Mouse (Mus musculus): ENCODE results near the gene Pan3. TPM values are rescaled to one million over a fixed set of nuclear protein-coding genes. Genes with fewer than 3 reads are reported as not detected.
A peak's percentile ranks its signal among the peaks of the same experiment; 100 is the strongest.
"Not testable (repeated sequence)": the region's sequence is repeated elsewhere in the genome, so short reads cannot be mapped to it uniquely, and the experiment has no call there.

The Pan3 gene
- total RNA-seq, 2 experiments from 2014 or later, result 198 to 209 TPM

DNA sequence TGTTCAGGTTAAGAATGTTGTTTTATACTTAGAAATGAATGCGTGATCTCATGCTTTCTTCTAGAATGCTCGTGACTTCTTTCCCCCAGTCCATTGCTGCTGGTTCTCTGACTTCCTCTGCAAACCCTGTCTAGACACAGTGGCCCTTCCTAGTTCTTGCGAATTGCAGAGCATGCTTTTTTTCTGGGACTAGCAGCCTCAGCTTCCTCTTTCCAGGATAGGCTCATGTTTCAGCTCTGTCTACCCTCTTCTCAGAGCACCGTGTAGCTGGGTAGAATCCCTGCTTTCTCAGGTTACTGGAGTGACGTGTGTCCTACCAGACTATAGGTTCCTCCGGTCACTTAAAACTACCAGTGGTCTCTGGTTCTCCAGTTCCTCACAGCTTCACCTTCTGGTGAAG, 112.3 kb downstream of the Pan3 start:
- peak; percentile 71 for ATAC-seq (replicated peaks; ENCODE audit: poor library complexity, severe bottlenecking)

DNA sequence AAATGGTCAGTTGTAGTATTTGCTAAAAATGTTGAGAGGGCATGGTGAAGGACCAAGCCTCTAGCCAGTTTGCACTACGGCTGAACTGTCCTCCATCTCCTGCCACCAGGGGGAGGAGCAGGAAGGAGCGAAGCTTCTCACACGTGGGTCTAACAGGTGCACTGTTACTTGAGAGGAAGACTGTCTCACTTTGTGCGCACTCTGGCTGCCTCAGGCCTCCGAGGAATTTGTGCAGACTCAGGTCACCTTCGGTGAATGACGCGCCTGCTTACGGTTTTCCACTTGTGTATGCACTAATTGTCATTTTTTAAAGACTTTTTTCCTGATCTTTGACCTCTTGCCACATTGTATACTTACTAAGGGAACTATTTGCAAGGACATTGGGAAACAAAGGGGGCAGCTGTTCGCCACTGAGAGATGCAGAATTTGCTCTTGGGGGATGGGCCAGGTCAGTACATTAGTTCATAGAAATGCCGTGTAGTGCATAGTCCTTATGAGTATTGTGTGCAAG, 115.8 kb downstream of the Pan3 start:
- ATAC-seq (replicated peaks; ENCODE audit: poor library complexity, severe bottlenecking), result 0 out of 2 replicates have a peak, but pooled peaks have one; percentile 44

DNA sequence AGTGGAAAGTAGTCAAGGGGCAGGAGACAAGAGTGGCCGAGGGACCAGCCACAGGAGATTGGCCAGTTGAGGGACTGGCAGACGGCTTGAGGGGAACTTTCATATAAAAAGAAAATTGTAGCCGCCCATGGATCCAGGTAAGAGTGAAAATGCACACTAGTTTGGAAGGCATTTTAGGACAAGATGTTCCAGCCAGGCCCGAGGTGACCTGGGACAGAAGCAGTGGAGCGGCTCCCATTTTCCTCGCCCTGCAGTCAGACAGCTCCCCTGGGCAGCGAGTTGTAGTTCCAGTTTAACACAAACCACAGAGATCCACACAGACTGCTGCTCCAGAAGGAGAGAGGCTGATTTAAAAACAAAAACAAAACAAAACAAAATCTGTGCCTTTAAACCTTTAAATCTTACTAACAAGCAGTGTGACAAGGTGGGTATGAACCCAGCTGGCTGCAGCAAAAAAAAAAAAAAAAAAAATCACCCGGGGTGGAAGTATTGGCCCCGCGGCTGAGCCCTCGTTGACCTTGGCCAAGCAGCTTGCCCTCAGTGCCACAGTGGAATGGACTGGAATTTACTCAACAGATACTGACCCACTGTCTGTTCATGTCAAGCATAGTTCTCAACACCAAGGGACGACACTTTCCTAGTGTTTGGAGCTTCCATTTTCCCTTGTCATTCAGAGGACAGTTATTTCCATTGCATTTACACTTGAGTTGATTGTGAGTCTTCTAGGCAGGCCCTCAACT, 119.2 kb downstream of the Pan3 start:
- ATAC-seq (replicated peaks; ENCODE audit: poor library complexity, severe bottlenecking), result no peak

DNA sequence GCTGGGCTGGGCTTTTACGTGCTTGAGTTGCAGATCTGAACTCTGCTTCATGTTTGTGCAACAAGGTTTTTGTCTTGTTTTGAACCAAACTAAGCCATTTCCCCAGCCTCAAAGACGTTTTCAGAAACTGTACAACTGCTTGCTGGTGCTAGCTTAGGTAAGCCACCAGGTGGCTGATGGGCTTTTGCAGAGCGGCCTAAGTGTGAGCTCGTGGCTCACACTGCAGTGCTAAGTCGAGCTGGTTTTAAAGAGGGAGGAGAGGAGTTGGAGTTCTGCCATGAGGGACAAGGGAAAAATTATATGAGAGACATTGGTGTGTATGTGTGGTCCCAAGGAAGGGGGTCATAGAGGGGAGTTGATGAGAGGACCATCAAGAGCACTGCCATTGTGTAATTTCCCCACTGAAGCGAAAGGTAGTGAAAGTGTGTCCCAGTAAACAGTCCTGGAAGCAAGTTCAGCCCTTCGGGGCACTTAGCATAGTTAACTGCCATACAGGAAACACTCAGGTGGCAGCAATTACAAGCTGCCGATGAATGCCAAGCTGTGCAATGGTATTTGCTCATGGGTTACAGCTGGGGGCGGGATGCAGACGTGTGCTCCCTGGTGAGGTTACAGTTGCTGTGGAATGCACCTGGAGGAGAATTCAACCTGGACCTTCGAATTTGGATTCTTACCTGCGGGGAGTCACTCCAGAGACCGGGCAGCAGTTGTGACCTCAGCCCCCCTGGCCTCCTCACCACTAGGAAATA, 122.1 kb downstream of the Pan3 start:
- no peak for ATAC-seq (replicated peaks; ENCODE audit: poor library complexity, severe bottlenecking)

DNA sequence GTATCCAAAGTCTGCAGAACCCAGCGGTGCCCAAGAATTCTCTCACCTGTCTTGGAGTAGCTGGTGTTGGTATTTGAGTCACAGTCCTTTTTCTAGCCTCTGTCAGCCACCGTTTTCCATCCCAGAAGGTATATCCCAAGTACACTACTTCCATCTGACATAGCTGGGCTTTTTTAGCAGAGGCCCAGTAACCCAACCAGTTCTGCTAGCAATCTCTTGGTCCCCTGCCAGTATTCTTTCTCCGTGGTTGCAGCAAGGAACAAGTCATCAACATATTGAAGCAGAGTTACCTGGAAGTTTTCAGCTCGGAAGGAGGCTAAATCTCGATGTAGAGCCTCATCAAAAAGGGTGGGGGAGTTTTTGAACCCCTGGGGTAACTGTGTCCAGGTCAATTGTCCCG, 127.7 kb downstream of the Pan3 start:
- not testable (repeated sequence) for ATAC-seq (replicated peaks; ENCODE audit: poor library complexity, severe bottlenecking)

DNA sequence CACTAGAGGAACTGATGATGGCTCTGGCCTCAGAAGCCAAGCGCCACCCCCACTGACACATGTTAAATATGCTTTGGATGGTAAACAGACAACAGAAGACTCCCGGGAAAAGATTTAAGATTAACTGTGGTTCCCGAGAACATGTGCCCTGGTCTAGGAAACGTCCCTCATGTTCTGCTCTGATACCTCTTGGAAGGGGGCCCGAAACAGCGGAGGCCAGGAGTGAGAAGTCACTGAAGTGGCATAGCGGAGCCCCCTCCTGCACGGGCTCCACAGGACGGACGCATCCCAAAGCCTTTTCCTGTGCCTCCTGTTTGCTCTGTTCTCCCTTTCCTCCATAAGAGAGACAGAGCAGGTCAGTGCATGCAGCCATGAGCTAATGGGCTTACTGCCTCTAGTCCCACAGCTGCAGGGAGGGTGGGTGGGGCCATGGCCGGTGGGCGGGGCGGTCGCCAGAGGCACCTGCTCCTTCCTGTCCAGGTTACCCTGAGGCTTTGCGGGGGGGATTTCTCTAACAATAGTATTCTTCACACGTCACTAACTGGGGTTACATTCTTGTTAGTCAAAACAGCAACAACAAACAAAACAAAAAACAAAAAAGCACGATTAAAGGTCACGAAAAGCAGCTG, 133.7 kb downstream of the Pan3 start:
- peak; percentile 47 for ATAC-seq (replicated peaks; ENCODE audit: poor library complexity, severe bottlenecking)

DNA sequence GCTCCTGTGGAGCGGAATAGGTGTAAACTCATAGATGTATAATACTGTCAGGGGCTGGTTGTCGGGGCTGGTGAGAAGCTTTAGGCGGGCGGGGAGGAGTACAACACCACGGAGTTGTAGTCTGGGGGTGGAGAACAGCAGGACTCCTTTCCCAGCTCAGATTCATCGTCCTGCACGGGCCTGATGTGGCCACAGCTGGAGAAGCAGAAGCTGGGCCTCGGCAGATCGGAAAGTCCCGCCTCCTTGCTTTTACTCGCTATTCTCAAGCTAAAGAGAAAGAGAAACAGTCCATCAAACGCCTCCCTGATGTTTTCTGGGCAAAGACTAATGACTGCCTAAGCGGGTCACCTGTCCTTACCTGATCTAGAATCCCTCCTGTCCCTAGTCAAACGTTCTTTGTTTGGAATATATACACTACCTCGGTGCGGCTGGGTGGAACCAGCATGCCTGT, 134.2 kb downstream of the Pan3 start:
- peak; percentile 76 for ATAC-seq (replicated peaks; ENCODE audit: poor library complexity, severe bottlenecking)

DNA sequence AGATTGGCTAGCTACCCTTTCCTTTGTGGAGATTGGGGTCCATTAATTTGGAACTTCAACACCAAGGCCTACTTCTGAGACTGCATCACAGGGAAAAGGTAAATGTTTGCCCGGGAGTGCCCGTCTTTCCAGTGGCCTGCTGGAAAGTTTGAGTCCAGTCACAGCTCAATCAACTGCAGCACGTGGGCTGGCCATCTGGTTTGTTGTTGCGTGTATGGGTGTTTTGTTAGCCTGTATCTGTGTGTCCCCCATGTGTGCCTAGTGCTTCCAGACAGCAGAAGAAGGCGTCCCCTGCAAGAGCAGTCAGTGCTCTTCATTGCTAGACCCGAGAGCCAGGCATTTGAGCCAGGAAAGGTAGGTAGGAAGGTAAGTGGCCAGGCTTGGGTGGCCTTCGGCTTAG, 135.5 kb downstream of the Pan3 start:
- no peak for ATAC-seq (replicated peaks; ENCODE audit: poor library complexity, severe bottlenecking)

DNA sequence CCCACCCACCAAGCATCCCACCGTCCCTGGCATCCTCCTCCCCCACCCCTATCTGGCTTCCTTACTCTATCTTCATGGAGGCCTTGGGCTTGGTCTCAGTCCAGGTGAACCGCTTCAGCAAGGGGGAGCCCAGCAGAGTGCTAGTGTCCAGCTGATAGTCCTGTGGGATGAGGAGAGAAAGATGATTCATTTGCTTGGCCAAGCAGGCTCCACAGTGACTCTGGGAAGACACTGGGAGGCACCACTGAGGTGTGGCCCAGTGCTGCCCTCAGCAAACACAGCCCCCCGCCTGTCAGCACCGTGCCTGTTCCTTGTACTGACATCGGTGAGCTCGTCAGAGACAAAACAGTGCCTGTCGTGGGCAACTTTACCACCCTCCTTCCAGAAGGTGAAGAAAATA, 136.4 kb downstream of the Pan3 start:
- no peak for ATAC-seq (replicated peaks; ENCODE audit: poor library complexity, severe bottlenecking)

DNA sequence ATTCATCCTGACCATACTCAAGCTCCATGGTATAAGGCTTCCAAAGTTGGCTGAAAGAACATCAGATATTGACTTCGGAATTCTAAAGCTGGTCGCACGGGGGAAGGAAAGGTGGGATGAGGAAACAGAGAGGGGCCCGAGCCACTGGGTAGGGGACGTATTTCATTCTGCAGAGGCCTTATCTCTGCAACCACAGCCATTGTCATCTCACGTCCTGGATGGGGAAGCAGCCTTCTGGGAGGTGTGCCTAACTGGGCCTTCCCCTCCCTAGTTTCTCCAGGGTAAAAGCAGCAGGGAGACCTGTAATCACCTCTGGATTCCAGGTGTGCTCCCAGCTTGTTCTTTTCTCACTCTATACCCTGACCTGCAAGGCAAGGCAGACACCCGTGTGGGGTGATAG, 142.7 kb downstream of the Pan3 start:
- ATAC-seq (replicated peaks; ENCODE audit: poor library complexity, severe bottlenecking), result no peak

DNA sequence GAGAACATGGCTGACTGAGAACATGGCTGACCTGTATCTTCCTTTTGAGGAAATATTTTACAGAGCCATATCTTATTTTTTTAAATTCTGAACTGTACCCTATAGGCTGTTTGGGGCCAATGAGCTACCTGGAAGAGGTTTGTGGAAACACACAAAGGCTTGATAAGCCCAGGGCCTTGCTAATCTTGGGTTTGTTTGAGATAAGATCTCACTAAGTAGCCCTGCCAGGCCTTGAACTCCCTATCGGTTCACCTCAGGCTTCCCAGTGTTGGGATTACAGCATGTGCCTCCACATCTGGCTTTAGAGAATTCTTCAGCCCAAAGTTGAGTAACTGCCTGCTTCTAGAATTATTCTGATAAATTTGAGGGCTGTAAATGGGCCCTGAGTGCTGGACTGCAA, 143.6 kb downstream of the Pan3 start:
- ATAC-seq (replicated peaks; ENCODE audit: poor library complexity, severe bottlenecking), result no peak

DNA sequence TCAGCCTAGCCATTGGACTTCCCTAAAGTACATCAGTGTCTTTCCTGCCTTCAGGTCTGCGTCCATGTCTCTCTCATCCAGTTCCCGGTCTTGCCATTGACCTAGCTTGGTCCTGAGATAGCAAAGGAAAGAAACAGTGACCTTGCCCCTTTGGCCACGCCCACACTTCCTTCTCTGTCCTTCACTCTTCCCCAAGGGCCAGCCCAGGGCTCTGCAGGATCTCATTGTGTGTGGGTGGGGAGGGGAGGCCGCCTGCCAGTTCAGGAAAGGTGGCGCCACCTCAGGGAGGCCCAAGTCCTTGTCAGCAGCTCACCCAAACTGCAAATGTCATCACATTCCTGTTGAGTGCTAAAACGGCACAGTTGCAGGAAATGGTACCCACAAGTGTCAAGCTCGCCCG, 144.6 kb downstream of the Pan3 start:
- peak; percentile 95 for ATAC-seq (replicated peaks; ENCODE audit: poor library complexity, severe bottlenecking)

DNA sequence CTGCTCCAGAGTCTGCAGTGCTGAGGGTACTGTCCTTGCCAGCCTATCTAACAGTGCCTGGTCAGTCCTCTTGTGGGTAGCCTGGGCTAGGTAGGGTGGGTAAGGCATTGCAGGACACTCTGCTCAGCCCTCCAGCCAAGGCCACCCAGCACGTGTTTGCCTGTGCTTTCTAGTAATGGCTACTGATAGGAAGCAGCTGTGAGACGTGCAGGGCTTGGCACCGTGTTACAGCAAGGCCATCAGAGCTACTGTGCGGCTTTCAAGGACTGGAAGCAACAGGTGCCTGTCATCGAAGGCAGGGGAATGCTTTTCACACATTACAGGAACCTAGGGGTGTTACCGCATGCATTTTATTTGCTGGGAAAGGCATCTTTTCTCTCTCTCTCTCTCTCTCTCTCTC, 147.0 kb downstream of the Pan3 start:
- no peak for ATAC-seq (replicated peaks; ENCODE audit: poor library complexity, severe bottlenecking)

DNA sequence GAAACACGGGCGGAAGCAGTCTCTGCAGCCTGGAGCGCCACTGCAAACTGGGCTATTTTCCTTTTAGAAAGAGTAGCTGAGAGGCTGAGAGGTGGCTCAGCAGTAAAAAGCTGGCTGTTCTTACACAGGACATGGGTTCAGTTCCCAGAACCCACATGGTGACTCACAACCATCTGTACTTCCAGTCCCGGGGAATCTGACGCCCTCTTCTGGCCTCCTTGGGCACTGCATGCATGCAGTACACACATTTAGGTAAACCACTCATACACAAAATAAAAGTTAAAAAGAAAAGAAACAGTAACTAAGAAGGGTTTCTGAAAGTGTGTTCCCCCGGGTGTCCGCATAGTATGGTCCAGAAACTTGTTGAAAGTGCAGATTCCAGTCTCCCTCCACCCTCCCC, 149.2 kb downstream of the Pan3 start:
- ATAC-seq (replicated peaks; ENCODE audit: poor library complexity, severe bottlenecking), result no peak

DNA sequence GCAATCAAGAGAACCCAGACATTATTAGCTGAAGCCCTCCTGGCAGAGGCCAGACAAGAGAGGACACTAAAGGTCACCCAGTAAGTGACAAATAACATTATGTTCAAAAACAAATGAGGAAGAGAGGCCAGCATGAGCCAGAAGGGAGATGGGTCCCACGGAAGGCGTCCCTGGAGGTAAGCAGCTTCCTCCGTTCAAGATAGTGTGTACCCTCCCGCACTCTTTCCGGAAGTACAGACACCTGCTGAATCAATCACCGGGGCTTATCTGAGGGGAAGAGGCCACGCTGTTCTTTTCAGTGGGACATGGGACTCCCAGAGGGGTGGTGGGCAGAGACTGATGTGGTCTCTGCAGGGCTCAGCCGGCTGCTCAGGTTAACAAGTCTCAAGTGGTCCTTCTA, 149.7 kb downstream of the Pan3 start:
- no peak for ATAC-seq (replicated peaks; ENCODE audit: poor library complexity, severe bottlenecking)

DNA sequence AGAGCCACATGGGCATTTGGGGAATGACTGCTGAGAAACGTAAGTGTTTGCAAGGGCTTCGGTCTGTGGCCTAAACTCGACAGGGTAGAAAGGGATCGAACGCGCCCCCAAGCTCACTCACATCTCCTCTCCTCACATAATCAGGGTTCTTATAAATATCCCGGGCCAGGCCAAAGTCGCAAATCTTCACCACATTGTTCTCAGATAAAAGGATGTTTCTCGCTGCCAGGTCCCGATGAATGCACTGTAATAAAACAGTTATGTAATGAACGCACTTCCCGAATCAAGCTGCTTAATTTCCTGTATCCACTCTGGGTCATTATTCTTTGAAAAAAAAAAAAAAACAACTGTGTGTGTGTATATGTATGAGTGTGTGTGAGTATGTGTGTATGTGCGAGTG, 150.2 kb downstream of the Pan3 start:
- no peak for ATAC-seq (replicated peaks; ENCODE audit: poor library complexity, severe bottlenecking)

DNA sequence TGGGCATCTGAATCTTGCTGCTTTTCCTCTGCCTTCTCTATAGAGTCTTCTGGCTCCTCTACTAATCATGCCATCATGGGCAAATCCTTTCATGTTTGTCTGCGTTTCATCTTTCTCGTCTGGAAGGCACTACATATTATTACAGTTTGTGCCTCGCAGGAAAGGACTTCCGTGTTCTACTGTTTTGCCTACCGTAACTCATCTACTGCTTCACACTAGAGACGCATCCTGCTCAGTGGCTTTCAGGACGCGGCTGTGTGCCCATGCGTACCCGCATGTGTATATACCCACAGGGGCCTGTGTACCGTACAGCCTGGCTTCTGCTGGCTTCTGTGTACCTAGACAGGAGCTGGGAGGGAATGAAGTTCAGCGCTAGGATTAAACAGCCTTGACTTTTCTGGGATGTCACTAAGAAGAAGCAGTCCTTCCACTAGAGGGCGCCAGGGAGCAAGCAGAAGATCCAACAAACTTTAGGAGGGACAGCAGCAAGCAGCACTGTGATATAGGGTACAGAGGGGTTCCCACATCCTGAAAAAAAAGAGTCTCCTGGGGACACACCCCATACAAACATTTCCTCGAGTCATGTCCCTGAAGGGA, 153.8 kb downstream of the Pan3 start:
- ATAC-seq (replicated peaks; ENCODE audit: poor library complexity, severe bottlenecking), result peak; percentile 62

DNA sequence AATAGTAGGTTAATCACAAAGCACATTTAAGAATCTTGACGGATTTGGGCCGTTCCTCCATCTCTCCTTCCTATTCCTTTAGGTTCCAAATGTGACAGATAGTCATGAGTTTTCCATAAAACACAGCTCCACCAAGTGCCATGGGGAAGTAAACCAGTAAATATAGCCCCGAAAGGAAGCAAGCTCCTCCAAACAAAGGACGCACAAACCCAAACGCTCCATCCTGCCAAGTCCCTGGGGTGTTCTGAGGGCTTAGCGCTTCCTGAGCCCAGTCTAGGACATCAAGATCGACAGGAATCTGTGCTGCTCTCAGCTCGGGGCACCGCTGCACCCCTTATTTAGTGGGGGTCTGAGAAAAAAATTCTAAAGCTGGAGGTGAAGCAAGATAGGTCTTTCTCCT, 154.7 kb downstream of the Pan3 start:
- no peak for ATAC-seq (replicated peaks; ENCODE audit: poor library complexity, severe bottlenecking)

DNA sequence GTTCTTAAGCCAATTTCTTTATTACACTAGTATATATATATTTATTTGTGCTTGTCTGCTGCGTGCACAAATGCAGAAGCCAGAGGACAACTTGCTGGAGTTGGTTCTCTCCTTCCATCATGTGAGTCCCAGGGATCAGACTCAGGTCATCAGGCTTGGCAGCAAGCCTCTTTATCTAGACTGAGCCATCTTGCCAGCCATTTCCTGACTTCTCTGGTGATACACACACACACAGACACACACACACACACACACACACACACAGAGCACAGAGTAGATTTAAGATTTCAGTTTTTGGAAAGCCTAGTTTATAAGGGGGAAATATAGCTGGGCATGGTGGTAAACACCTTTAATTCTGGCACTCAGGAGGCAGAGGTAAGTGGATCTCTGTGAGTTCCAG, 155.1 kb downstream of the Pan3 start:
- ATAC-seq (replicated peaks; ENCODE audit: poor library complexity, severe bottlenecking), result no peak

DNA sequence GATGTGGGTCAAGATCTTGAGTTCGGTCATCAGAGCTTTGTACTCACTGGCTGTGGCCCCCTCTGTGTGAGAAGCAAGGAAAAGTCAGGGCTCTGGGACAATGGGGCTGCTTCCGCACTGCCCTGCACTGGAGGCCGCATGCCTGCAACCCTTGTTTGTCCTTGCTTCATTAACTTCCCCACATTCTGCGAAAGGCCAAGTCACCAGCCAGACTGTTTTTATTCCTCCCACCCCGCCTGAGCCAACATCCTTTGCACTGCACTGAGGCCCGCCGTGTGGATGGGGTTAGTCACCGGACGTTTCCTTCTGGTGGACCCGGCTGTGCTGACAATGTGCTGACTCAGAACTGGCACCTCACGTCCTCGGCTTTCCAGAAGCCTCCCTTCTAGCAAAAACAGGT, 159.9 kb downstream of the Pan3 start:
- peak; percentile 77 for ATAC-seq (replicated peaks; ENCODE audit: poor library complexity, severe bottlenecking)

DNA sequence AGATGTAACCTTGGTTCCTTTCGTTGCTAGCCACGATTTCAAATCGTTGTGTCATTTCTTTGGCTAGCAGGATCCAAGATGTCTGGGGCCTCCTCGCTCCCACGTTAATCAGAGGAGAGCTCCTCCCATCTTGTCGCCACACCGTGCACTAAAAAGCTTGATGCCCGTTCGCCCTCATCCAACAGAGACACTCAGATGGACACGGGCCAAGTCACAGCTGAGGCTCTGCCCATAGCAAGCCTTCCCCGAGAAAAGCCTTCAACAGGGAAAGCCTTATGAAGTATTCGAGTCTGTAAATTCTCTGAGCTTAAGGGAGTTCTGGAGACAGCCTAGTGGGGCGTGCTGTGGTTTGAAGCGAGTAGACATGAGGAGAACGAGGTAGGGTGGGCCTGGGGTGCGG, 167.9 kb downstream of the Pan3 start:
- no peak for ATAC-seq (replicated peaks; ENCODE audit: poor library complexity, severe bottlenecking)

Measured in granulocyte monocyte progenitor cell, adult 5-6 weeks (primary cell).